Comparison of ENCODE assay signal across 8 mouse cellular contexts in the genomic region with DNA sequence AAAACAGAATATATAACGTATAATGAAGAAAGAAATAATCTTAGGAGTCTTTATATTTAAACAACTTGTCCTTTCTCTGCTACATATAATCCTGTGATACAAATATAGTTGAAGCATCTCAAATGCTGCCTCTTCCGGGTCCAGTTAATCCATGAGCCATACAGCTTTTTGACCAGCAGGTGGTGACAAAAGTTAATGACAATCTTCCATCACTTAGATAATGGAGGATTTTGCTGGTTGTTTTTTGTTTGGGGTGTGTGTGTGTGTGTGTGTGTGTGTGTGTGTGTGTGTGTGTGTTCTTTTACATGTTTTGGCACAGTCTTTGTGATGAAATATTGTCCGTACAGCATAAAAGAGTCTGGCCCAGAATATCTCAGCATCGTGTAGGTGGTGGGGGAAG. TPM values are rescaled to one million over a fixed set of nuclear protein-coding genes. Genes with fewer than 3 reads are reported as not detected.
DNase-seq lines count a peak whose midpoint lies in the region; ATAC-seq and TF ChIP-seq lines count a peak whose summit lies in the region.

No protein-coding gene starts in this region.

- 0 out of 2 replicates have a peak, but pooled peaks cover 6% of the 10 kb centered on the region for H3K36me3 ChIP-seq in E14TG2a.4 (ENCODE audit: insufficient read depth, low read length)
- H3K36me3 ChIP-seq in heart, embryonic 11.5 days (ENCODE audit: control insufficient read depth, insufficient read depth, low read length), result no peaks in the 10 kb centered on the region
- H3K36me3 ChIP-seq in liver, embryonic 13.5 days, result no peaks in the 10 kb centered on the region

- 14% methylated on average over 4 of the region's 4 CpGs for WGBS in heart, embryonic 11.5 days (ENCODE audit: insufficient replicate concordance)
- WGBS in liver, embryonic 13.5 days (ENCODE audit: insufficient replicate concordance), result 22% methylated on average over 4 of the region's 4 CpGs

- no peak overlapping the region for H3K4me3 ChIP-seq in E14TG2a.4 (replicated peaks; ENCODE audit: low read length)
- peak overlapping the region; percentile 9; the same call in 1 of the 2 replicates for H3K4me3 ChIP-seq in heart, embryonic 11.5 days (ENCODE audit: low read depth, low read length)
- no peak overlapping the region for H3K4me3 ChIP-seq in liver, embryonic 13.5 days (replicated peaks)

- H3K27ac ChIP-seq in heart, embryonic 11.5 days (ENCODE audit: low read depth, low read length), result peak overlapping the region; percentile 4; the same call in 1 of the 2 replicates
- H3K27ac ChIP-seq in liver, embryonic 13.5 days, result no peak overlapping the region

- peaks cover 19% of the 10 kb centered on the region for H3K4me1 ChIP-seq in E14TG2a.4 (replicated peaks; ENCODE audit: low read depth, low read length)
- peaks cover 24% of the 10 kb centered on the region for H3K4me1 ChIP-seq in heart, embryonic 11.5 days (ENCODE audit: control insufficient read depth, insufficient read depth, low read length)
- peaks cover 25% of the 10 kb centered on the region for H3K4me1 ChIP-seq in liver, embryonic 13.5 days (replicated peaks)

- ATAC-seq in heart, embryonic 11.5 days (replicated peaks; ENCODE audit: insufficient number of reproducible peaks, low FRiP score, low TSS enrichment), result no peak
- ATAC-seq in liver, embryonic 13.5 days (ENCODE audit: low read depth), result no peak

- peak; percentile 79 for DNase-seq in 416B (ENCODE audit: low read depth)
- DNase-seq in cerebellum, postnatal 14 days, result peak; percentile 74 to 75
- peak; percentile 50 to 68 for DNase-seq in kidney, adult 8-10 months
- peak; percentile 17 for DNase-seq in liver, embryonic 13.5 days
- peak; percentile 44 to 47 for DNase-seq in natural killer cell, adult 2 months (ENCODE audit: low spot score in 2 of 2)
- DNase-seq in urinary bladder, adult 2 months (ENCODE audit: low spot score), result no peak

- peak overlapping the region; percentile 59 for H3K4me2 ChIP-seq in heart, embryonic 11.5 days
- H3K4me2 ChIP-seq in liver, embryonic 13.5 days, result peak overlapping the region; percentile 37; the same call in 1 of the 2 replicates

- H3K27me3 ChIP-seq in E14TG2a.4 (ENCODE audit: insufficient read depth, low read length), result no peaks in the 10 kb centered on the region
- no peaks in the 10 kb centered on the region for H3K27me3 ChIP-seq in heart, embryonic 11.5 days (ENCODE audit: control insufficient read depth, insufficient read depth, low read length)
- H3K27me3 ChIP-seq in liver, embryonic 13.5 days, result no peaks in the 10 kb centered on the region

- peak overlapping the region; percentile 59; the same call in 1 of the 2 replicates for H3K9ac ChIP-seq in heart, embryonic 11.5 days (ENCODE audit: low read depth, low read length)
- no peak overlapping the region for H3K9ac ChIP-seq in liver, embryonic 13.5 days

- no peaks in the 10 kb centered on the region for H3K9me3 ChIP-seq in E14TG2a.4 (ENCODE audit: low read length)
- H3K9me3 ChIP-seq in heart, embryonic 11.5 days (replicated peaks; ENCODE audit: control insufficient read depth, low read length), result no peaks in the 10 kb centered on the region
- H3K9me3 ChIP-seq in liver, embryonic 13.5 days (replicated peaks), result no peaks in the 10 kb centered on the region

- TF ChIP-seq CTCF in E14TG2a.4 (conservative IDR thresholded peaks at IDR 0.05; ENCODE audit: low read length), result peak; percentile 48

RNA-seq across cellular contexts. Expression of a gene that starts 2.2 kb away (rescaled TPM):
- 0.11 and 0.15 TPM in 2 replicates for polyA plus RNA-seq in heart, embryonic 11.5 days (2014; fragmentation: Nextera tagmentation; extraction: Ambion mirVana)
- polyA plus RNA-seq in liver, embryonic 13.5 days (2015; fragmentation: Nextera tagmentation; extraction: Ambion mirVana), result not detected in 2 replicates
- polyA plus RNA-seq in urinary bladder, adult 2 months (2012; rRNA removed), result 0.21 and 0.26 TPM in 2 replicates

RNA-seq across cellular contexts. Expression of a gene that starts 2.4 kb away (rescaled TPM):
- 597 and 625 TPM in 2 replicates for polyA plus RNA-seq in heart, embryonic 11.5 days (2014; fragmentation: Nextera tagmentation; extraction: Ambion mirVana)
- 279 and 307 TPM in 2 replicates for polyA plus RNA-seq in liver, embryonic 13.5 days (2015; fragmentation: Nextera tagmentation; extraction: Ambion mirVana)
- polyA plus RNA-seq in urinary bladder, adult 2 months (2012; rRNA removed), result 32.5 and 59.8 TPM in 2 replicates

RNA-seq across cellular contexts. Expression of a gene that starts 15.3 kb away (rescaled TPM):
- polyA plus RNA-seq in heart, embryonic 11.5 days (2014; fragmentation: Nextera tagmentation; extraction: Ambion mirVana), result 0.30 and 0.48 TPM in 2 replicates
- not detected in 2 replicates for polyA plus RNA-seq in liver, embryonic 13.5 days (2015; fragmentation: Nextera tagmentation; extraction: Ambion mirVana)
- polyA plus RNA-seq in urinary bladder, adult 2 months (2012; rRNA removed), result 0.06 and 0.12 TPM in 2 replicates
